Mouse (Mus musculus) kidney, postnatal 0 days (tissue): ENCODE measurements around the gene Zfp740. TPM values are rescaled to one million over a fixed set of nuclear protein-coding genes. Genes with fewer than 3 reads are reported as not detected.

Experiments
- ATAC-seq: fragments of 200-750 bp; cut with Nextera tagmentation; replicated peaks from 2 replicates; pipeline ENCODE4 v1.8.0; 2017; ENCODE audit warnings: low read depth, moderate number of reproducible peaks, moderate TSS enrichment, moderate library complexity; ENCODE audit not compliant: low FRiP score
- DNase-seq: peaks from one replicate; pipeline ENCODE4 v3.0.0-alpha.2; 2016; ENCODE audit warnings: low spot score
- H3K27ac ChIP-seq: fragments of 300-500 bp; sonication (generic); 2 replicates; pipeline ENCODE4 v1.5.1; 2014; ENCODE audit warnings: mild to moderate bottlenecking
- H3K27me3 ChIP-seq: fragments of 300-500 bp; sonication (generic); 2 replicates; pipeline ENCODE4 v1.6.1; 2014; ENCODE audit warnings: low read length, mixed read lengths; ENCODE audit not compliant: insufficient read depth
- H3K36me3 ChIP-seq: fragments of 300-500 bp; sonication (generic); 2 replicates; pipeline ENCODE4 v1.6.1; 2014; ENCODE audit warnings: low read length, mixed read lengths; ENCODE audit not compliant: insufficient read depth
- H3K4me1 ChIP-seq: fragments of 300-500 bp; sonication (generic); replicated peaks from 2 replicates; pipeline ENCODE4 v1.6.1; 2014; ENCODE audit warnings: antibody characterized with exemption, low read length, mixed read lengths; ENCODE audit not compliant: insufficient read depth
- H3K4me2 ChIP-seq: fragments of 300-500 bp; sonication (generic); 2 replicates; pipeline ENCODE4 v1.6.1; 2014; ENCODE audit warnings: mild to moderate bottlenecking, low read length, moderate library complexity, mixed read lengths
- H3K4me3 ChIP-seq: fragments of 300-500 bp; sonication (generic); replicated peaks from 2 replicates; pipeline ENCODE4 v1.5.1; 2014; ENCODE audit warnings: low read depth, low read length
- H3K9ac ChIP-seq: fragments of 300-500 bp; sonication (generic); 2 replicates; pipeline ENCODE4 v1.6.1; 2014; ENCODE audit warnings: low read depth, low read length
- H3K9me3 ChIP-seq: fragments of 300-500 bp; sonication (generic); replicated peaks from 2 replicates; pipeline ENCODE4 v1.6.1; 2016; ENCODE audit warnings: low read length, inconsistent platforms, mixed read lengths
- CTCF ChIP-seq: IDR thresholded peaks from 2 replicates; pipeline ENCODE4 v1.5.1; 2016; ENCODE audit warnings: antibody characterized with exemption, low read depth, mild to moderate bottlenecking, moderate library complexity
- whole genome bisulfite sequencing: fragments of 180-500 bp; shearing (Covaris S2); extraction: QIAGEN DNeasy Blood & Tissue Kit; methylation state at CpG from one replicate; pipeline ENCODE4 v1.1.7; 2014; 5-methylcytosine and 5-hydroxymethylcytosine counted together
- polyA plus RNA-seq: library from polyadenylated mRNA; unstranded; fragments of >200 nt; fragmentation: Nextera tagmentation; extraction: Ambion mirVana; gene quantifications from 2 replicates; pipeline ENCODE4 v1.2.1, GENCODE M21; 2015

Gene Zfp740
- polyA plus RNA-seq, 1 experiment from 2014 or later = 45.4 TPM

DNA sequence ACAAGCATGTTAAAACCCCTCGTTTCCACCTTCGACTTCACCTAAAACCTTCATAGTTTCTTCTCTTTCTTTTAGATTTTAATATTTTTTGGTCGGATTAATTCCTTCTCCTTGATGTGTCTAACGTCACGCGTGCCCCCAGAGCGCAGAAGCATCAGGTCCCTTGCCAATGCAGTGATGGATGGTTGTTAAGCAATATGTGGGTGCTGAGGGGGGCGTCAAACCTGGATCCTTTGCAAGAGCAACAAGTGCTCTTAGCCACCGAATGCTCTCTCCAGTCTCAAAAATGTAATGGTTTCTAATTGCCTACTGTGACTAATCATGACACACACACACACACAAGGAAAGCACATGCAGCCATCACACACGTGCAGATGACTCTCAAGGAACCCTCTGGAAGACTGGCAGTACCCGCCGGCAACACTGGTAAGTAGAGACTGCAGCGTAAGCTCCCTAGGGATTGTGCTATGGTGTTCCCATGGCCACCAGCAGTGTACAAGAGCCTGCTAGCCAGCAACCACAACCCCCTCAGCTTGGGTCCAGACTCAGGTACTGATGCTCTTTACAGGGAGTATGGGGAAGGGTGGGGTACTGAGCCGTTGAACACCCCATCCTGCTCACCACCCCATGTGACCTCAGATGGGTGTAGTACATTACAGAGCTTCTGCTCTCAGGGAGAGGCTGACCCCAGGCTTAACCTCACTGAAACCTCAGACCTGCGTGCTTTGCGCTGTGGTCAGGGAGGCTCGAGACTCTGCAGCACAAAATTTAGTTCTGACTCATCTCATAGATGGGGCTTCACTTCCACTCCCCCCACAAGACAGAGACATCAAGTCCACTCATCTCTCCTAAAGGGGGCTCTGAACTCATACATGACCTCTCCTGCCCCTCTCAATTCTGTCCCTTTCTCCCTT, 27.6 kb downstream of the Zfp740 start:
- H3K9ac ChIP-seq = no peak overlapping the region
- TF ChIP-seq CTCF = no peak
- no peak overlapping the region for H3K27ac ChIP-seq
- no peaks in the 10 kb centered on the region for H3K27me3 ChIP-seq
- H3K4me1 ChIP-seq = no peaks in the 10 kb centered on the region
- no peaks in the 10 kb centered on the region for H3K9me3 ChIP-seq
- H3K36me3 ChIP-seq = 0 out of 2 replicates have a peak, but pooled peaks cover 2% of the 10 kb centered on the region
- H3K4me2 ChIP-seq = no peak overlapping the region
- ATAC-seq (no peak), DNase-seq (no peak)
- no peak overlapping the region for H3K4me3 ChIP-seq
- 73% methylated on average over 17 of the region's 17 CpGs for WGBS

DNA sequence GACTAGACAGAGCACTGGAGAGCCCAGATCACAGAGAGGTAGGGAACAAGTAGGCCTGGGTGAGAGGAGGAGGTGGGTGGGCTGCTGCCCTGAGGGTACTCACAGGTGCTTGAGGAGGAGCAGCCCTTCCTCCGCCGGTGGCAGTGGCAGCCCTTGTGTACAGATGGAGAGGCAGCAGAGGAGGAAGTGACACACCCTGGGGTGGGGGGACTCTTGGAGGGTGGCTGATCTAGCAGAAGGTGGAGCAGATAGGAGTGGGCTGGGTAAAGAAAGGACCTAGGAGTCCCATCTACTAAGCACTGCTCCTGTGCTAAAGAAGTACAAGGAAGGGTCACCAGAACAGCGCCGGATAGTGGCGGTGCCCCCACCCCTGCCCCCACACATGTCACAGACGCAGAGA, 28.7 kb downstream of the Zfp740 start, which contains the start of gene Itgb7:
Gene Itgb7 (minus strand): TSS at position 197 of the 400 bp plus-strand sequence.
- H3K9ac ChIP-seq = no peak within 1 kb of the TSS
- H3K27me3 ChIP-seq = no peaks in the 10 kb centered on the region
- 0 out of 2 replicates have a peak, but pooled peaks cover 6% of the 10 kb centered on the region for H3K36me3 ChIP-seq
- H3K4me2 ChIP-seq = no peak within 1 kb of the TSS
- TF ChIP-seq CTCF = no peak
- H3K4me3 ChIP-seq = no peak within 1 kb of the TSS
- no peak within 1 kb of the TSS for H3K27ac ChIP-seq
- no peak for DNase-seq
- ATAC-seq = no peak
- no peaks in the 10 kb centered on the region for H3K4me1 ChIP-seq
- WGBS = 47% methylated on average over 6 of the region's 6 CpGs
- H3K9me3 ChIP-seq = no peaks in the 10 kb centered on the region

DNA sequence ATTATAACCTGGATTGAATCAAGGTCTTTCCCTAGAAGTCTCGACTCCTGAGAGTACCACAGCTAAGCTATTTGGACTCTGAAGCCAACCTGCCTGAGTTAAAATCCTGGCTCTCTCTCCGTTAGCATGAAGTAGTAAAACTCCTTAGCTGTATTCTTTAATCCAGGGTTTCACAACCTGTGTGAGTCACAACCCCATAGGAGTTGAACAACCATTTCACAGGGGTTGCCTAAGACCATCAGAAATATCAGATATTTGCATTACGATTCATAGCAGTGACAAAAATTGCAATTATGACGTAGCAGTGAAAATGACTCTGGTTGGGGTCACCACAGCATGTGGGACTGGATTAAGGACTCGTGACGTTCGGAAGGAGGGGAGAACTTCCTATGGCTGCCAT, 29.7 kb downstream of the Zfp740 start:
- no peak overlapping the region for H3K9ac ChIP-seq
- no peak for DNase-seq
- TF ChIP-seq CTCF = no peak
- ATAC-seq = no peak
- WGBS = 83% methylated on average over 7 of the region's 7 CpGs
- H3K4me3 ChIP-seq = no peak overlapping the region
- H3K4me2 ChIP-seq = no peak overlapping the region
- H3K36me3 ChIP-seq = peaks cover 12% of the 10 kb centered on the region
- H3K27me3 ChIP-seq = no peaks in the 10 kb centered on the region
- H3K9me3 ChIP-seq = no peaks in the 10 kb centered on the region
- no peaks in the 10 kb centered on the region for H3K4me1 ChIP-seq
- no peak overlapping the region for H3K27ac ChIP-seq

DNA sequence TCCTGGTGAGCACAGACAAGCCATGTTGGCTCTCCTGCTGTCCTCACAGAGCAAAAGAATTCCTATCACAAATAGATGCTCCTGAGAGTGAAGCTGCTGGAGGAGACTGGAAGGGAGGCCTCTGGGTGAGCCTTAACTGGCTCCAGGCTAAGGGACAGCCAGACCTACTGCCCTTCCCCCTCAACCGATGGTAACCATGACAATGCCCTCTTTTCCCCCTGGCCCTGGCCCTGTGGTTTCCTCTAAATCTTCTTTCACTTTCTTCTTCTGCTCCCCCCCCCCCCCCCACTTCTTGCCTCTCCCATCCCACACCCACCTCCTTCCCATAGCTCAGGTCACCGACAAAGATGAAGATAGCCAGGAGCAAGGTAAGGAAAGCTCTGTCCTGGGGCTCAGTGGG, 30.8 kb downstream of the Zfp740 start:
- Histone ChIP-seq H3K9me3 (no peaks in the 10 kb centered on the region), H3K9ac (no peak overlapping the region), H3K4me3 (no peak overlapping the region), H3K4me2 (no peak overlapping the region), H3K27me3 (no peaks in the 10 kb centered on the region), H3K4me1 (no peaks in the 10 kb centered on the region), H3K36me3 (peaks cover 12% of the 10 kb centered on the region), H3K27ac (no peak overlapping the region)
- TF ChIP-seq CTCF = no peak
- WGBS = 22% methylated on average over 2 of the region's 2 CpGs
- ATAC-seq (no peak), DNase-seq (no peak)

DNA sequence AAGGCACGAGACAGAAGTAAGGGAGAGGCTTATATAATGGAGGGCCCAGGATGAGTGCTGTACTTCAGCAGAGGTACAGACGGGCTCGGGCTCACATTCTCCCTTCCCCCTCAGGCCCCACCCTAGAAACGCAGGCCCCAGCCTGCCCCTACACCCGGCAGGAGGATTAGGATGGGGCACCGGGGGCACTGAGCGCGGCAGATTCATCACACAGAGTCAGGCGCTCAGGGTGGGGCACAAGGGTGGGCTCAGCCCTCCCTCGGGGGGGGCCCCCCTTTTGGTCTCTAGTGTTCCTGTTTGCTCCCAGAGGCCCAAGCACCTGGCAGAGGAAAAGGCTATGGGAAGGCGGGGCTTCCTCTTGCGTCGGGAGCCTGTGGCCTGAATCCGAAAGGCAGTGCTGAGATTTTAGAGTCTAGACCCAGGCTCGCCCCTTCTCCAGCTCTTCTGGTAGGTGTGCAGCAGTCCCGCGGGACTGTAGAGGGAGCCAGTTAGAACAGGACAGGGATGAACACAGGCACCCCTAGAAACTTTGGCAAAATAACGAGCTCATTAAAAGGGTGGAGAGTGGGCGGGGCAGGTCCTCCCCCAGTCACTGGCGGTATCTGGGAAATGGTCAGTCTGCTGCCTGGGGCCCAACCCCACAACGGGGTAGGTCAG, 32.5 kb downstream of the Zfp740 start:
- ATAC-seq (peak; percentile 37; the same call in 1 of the 2 replicates), DNase-seq (peak; percentile 51)
- no peaks in the 10 kb centered on the region for H3K27me3 ChIP-seq
- peak overlapping the region; percentile 24 for H3K9ac ChIP-seq
- peaks cover 12% of the 10 kb centered on the region for H3K36me3 ChIP-seq
- peak; percentile 17; the same call in 1 of the 2 replicates for TF ChIP-seq CTCF
- no peaks in the 10 kb centered on the region for H3K9me3 ChIP-seq
- H3K27ac ChIP-seq = no peak overlapping the region
- H3K4me1 ChIP-seq = no peaks in the 10 kb centered on the region
- WGBS = 27% methylated on average over 21 of the region's 21 CpGs
- peak overlapping the region; percentile 19 for H3K4me2 ChIP-seq
- no peak overlapping the region for H3K4me3 ChIP-seq

DNA sequence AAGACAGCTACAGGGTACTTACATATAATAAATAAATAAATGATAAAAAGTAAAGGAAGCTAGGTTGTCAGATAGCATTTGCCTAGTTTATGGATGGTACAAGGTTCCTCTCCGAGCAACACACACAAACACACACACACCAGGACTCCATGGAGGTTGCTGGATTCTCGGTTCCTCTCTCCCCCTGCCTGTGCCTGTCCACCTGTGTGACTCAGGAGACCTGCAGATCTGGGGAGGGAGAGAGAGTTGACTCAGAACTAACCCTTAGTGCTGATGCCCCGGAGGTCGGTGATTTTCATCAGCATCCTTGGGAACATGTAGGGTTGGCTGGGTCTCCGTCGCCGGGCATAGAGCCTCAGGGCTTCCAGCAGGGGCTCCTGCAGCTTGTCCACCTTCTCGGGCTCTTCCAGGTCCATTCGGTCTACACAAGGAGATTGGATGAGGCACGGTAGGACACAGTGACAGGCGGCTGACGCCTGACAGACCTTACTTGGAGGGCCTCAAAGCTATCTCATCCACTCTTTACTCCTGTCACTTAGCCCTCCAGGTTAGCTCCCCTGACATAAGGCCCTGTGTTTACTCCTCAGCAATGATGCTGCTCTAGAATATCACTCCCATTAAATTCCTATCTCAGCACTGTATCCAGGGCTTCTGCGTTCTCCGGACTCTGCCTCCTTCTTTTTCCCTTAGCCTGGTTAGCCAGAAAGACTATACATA, 35.7 kb downstream of the Zfp740 start:
- whole genome bisulfite sequencing = 87% methylated on average over 14 of the region's 14 CpGs
- H3K27me3 ChIP-seq = no peaks in the 10 kb centered on the region
- no peaks in the 10 kb centered on the region for H3K9me3 ChIP-seq
- no peak overlapping the region for H3K4me3 ChIP-seq
- H3K27ac ChIP-seq = no peak overlapping the region
- no peak overlapping the region for H3K4me2 ChIP-seq
- DNase-seq = no peak
- no peak overlapping the region for H3K9ac ChIP-seq
- ATAC-seq = no peak
- peaks cover 12% of the 10 kb centered on the region for H3K36me3 ChIP-seq
- H3K4me1 ChIP-seq = peaks cover 13% of the 10 kb centered on the region
- TF ChIP-seq CTCF = no peak
